Mouse (Mus musculus) liver, embryonic 16.5 days (tissue): Measurements from ENCODE around the gene Adgrg3. TPM values are rescaled to one million over a fixed set of nuclear protein-coding genes. Genes with fewer than 3 reads are reported as not detected.
A peak's percentile ranks its signal among the peaks of the same experiment; 100 is the strongest.

ENCODE experiments used
- ATAC-seq: fragments of 200-750 bp; cut with Nextera tagmentation; 2 replicates; pipeline ENCODE4 v1.8.0; 2017; ENCODE audit warnings: low read depth, mild to moderate bottlenecking, moderate number of reproducible peaks, moderate library complexity
- H3K27ac ChIP-seq: fragments of 300-500 bp; sonication (generic); 2 replicates; pipeline ENCODE4 v1.5.1; 2014; ENCODE audit warnings: mild to moderate bottlenecking, low read length
- H3K27me3 ChIP-seq: fragments of 300-500 bp; sonication (generic); 2 replicates; pipeline ENCODE4 v1.6.1; 2014; ENCODE audit warnings: low read depth, low read length, mixed read lengths; ENCODE audit not compliant: control insufficient read depth, insufficient read depth
- H3K36me3 ChIP-seq: fragments of 300-500 bp; sonication (generic); 2 replicates; pipeline ENCODE4 v1.6.1; 2014; ENCODE audit warnings: mild to moderate bottlenecking; ENCODE audit not compliant: control insufficient read depth, insufficient read depth
- H3K4me1 ChIP-seq: fragments of 300-500 bp; sonication (generic); 2 replicates; pipeline ENCODE4 v1.6.1; 2014; ENCODE audit warnings: low read depth, low read length, mixed read lengths; ENCODE audit not compliant: control insufficient read depth
- H3K4me2 ChIP-seq: fragments of 300-500 bp; sonication (generic); 2 replicates; pipeline ENCODE4 v1.6.1; 2014; ENCODE audit warnings: low read depth, low read length, mixed read lengths
- H3K4me3 ChIP-seq: fragments of 300-500 bp; sonication (generic); 2 replicates; pipeline ENCODE4 v1.5.1; 2014; ENCODE audit warnings: low read depth, mild to moderate bottlenecking, low read length
- H3K9ac ChIP-seq: fragments of 300-500 bp; sonication (generic); 2 replicates; pipeline ENCODE4 v1.6.1; 2014; ENCODE audit warnings: low read depth, low read length
- H3K9me3 ChIP-seq: fragments of 300-500 bp; sonication (generic); replicated peaks from 2 replicates; pipeline ENCODE4 v1.6.1; 2016; ENCODE audit warnings: low read length; ENCODE audit not compliant: control insufficient read depth
- WGBS: fragments of 180-500 bp; shearing (Covaris S2); extraction: QIAGEN DNeasy Blood & Tissue Kit; methylation state at CpG from one replicate; pipeline ENCODE4 v1.1.7; 2014; ENCODE audit not compliant: insufficient replicate concordance; 5-methylcytosine and 5-hydroxymethylcytosine counted together
- polyA plus RNA-seq: library from polyadenylated mRNA; unstranded; fragments of >200 nt; fragmentation: Nextera tagmentation; extraction: Ambion mirVana; gene quantifications from 2 replicates; pipeline ENCODE4 v1.2.1, GENCODE M21; 2015

The Adgrg3 gene
- polyA plus RNA-seq, 1 experiment from 2014 or later = 9.1 TPM

- H3K4me2 ChIP-seq = no peak overlapping the region
- H3K27ac ChIP-seq = no peak overlapping the region
- no peaks in the 10 kb centered on the region for H3K9me3 ChIP-seq
- H3K9ac ChIP-seq = no peak overlapping the region
- no peaks in the 10 kb centered on the region for H3K27me3 ChIP-seq
- peaks cover 39% of the 10 kb centered on the region for H3K36me3 ChIP-seq
- no peak overlapping the region for H3K4me3 ChIP-seq
- peaks cover 49% of the 10 kb centered on the region for H3K4me1 ChIP-seq
- 50% methylated on average over 8 of the region's 8 CpGs for WGBS
- 0 out of 2 replicates have a peak, but pooled peaks have one; percentile 1 for ATAC-seq
These were observed 15.3 kb upstream of the Adgrg3 start for GRCm38 (mm10) chr8:95002089-95002655.

- H3K4me2 ChIP-seq = no peak overlapping the region
- no peak overlapping the region for H3K9ac ChIP-seq
- no peak overlapping the region for H3K27ac ChIP-seq
- H3K9me3 ChIP-seq = no peaks in the 10 kb centered on the region
- H3K36me3 ChIP-seq = peaks cover 65% of the 10 kb centered on the region
- no peaks in the 10 kb centered on the region for H3K4me1 ChIP-seq
- no peaks in the 10 kb centered on the region for H3K27me3 ChIP-seq
- ATAC-seq = no peak
- 62% methylated on average over 15 of the region's 15 CpGs for WGBS
- no peak overlapping the region for H3K4me3 ChIP-seq
These were observed 5.0 kb upstream of the Adgrg3 start for GRCm38 (mm10) chr8:95012442-95012919.

GRCm38 (mm10) chr8:95015866-95016265 is 1.6 kb upstream of the Adgrg3 start:
- Histone ChIP-seq H3K9ac (no peak overlapping the region), H3K27ac (no peak overlapping the region), H3K4me1 (peaks cover 5% of the 10 kb centered on the region), H3K36me3 (peaks cover 34% of the 10 kb centered on the region), H3K27me3 (no peaks in the 10 kb centered on the region), H3K9me3 (no peaks in the 10 kb centered on the region), H3K4me3 (no peak overlapping the region), H3K4me2 (no peak overlapping the region)
- 0 out of 2 replicates have a peak, but pooled peaks have one; percentile 14 for ATAC-seq
- 70% methylated on average over 4 of the region's 4 CpGs for WGBS

- Histone ChIP-seq H3K4me2 (no peak overlapping the region), H3K27ac (no peak overlapping the region), H3K4me3 (no peak overlapping the region), H3K4me1 (peaks cover 5% of the 10 kb centered on the region), H3K27me3 (no peaks in the 10 kb centered on the region), H3K9me3 (no peaks in the 10 kb centered on the region), H3K9ac (no peak overlapping the region), H3K36me3 (peaks cover 26% of the 10 kb centered on the region)
- 40% methylated on average over 4 of the region's 4 CpGs for WGBS
- ATAC-seq = no peak
These were observed 808 bp upstream of the Adgrg3 start for GRCm38 (mm10) chr8:95016684-95017083.

GRCm38 (mm10) chr8:95017969-95018635 is 610 bp downstream of the Adgrg3 start:
- Histone ChIP-seq H3K27ac (no peak overlapping the region), H3K4me3 (peak overlapping the region; percentile 11), H3K9ac (no peak overlapping the region), H3K36me3 (peaks cover 12% of the 10 kb centered on the region), H3K4me2 (no peak overlapping the region), H3K4me1 (peaks cover 5% of the 10 kb centered on the region), H3K9me3 (no peaks in the 10 kb centered on the region), H3K27me3 (no peaks in the 10 kb centered on the region)
- WGBS = 54% methylated on average over 9 of the region's 9 CpGs
- ATAC-seq = no peak

- Histone ChIP-seq H3K4me3 (peak overlapping the region; percentile 38), H3K27me3 (no peaks in the 10 kb centered on the region), H3K4me2 (peak overlapping the region; percentile 46), H3K9ac (peak overlapping the region; percentile 40; the same call in 1 of the 2 replicates), H3K9me3 (no peaks in the 10 kb centered on the region), H3K36me3 (no peaks in the 10 kb centered on the region), H3K4me1 (peaks cover 5% of the 10 kb centered on the region), H3K27ac (peak overlapping the region; percentile 31)
- ATAC-seq = peak; percentile 47
- WGBS = 5% methylated on average over 12 of the region's 12 CpGs
These were observed 2.8 kb downstream of the Adgrg3 start for GRCm38 (mm10) chr8:95020293-95020777.

- Histone ChIP-seq H3K27me3 (no peaks in the 10 kb centered on the region), H3K4me2 (peak overlapping the region; percentile 46), H3K4me3 (peak overlapping the region; percentile 38), H3K36me3 (no peaks in the 10 kb centered on the region), H3K27ac (no peak overlapping the region; the same call in 1 of the 2 replicates), H3K9me3 (no peaks in the 10 kb centered on the region), H3K9ac (no peak overlapping the region), H3K4me1 (peaks cover 5% of the 10 kb centered on the region)
- peak; percentile 2; the same call in 1 of the 2 replicates for ATAC-seq
- 19% methylated on average over 10 of the region's 10 CpGs for WGBS
These were observed 3.3 kb downstream of the Adgrg3 start for GRCm38 (mm10) chr8:95020821-95021220.

- peaks cover 5% of the 10 kb centered on the region for H3K4me1 ChIP-seq
- no peaks in the 10 kb centered on the region for H3K27me3 ChIP-seq
- no peaks in the 10 kb centered on the region for H3K36me3 ChIP-seq
- no peak overlapping the region for H3K4me3 ChIP-seq
- no peak for ATAC-seq
- WGBS = 41% methylated on average over 8 of the region's 8 CpGs
- H3K9ac ChIP-seq = no peak overlapping the region
- no peaks in the 10 kb centered on the region for H3K9me3 ChIP-seq
- no peak overlapping the region for H3K27ac ChIP-seq
- H3K4me2 ChIP-seq = no peak overlapping the region
These were observed 5.7 kb downstream of the Adgrg3 start for GRCm38 (mm10) chr8:95023201-95023600.

GRCm38 (mm10) chr8:95024387-95024786 is 6.9 kb downstream of the Adgrg3 start:
- no peaks in the 10 kb centered on the region for H3K27me3 ChIP-seq
- H3K27ac ChIP-seq = no peak overlapping the region
- no peak overlapping the region for H3K4me3 ChIP-seq
- no peak overlapping the region for H3K4me2 ChIP-seq
- 56% methylated on average over 4 of the region's 4 CpGs for WGBS
- no peak for ATAC-seq
- peaks cover 5% of the 10 kb centered on the region for H3K4me1 ChIP-seq
- H3K9me3 ChIP-seq = no peaks in the 10 kb centered on the region
- no peak overlapping the region for H3K9ac ChIP-seq
- no peaks in the 10 kb centered on the region for H3K36me3 ChIP-seq
